ENCODE assay signal across 9 mouse cellular contexts in the genomic region with DNA sequence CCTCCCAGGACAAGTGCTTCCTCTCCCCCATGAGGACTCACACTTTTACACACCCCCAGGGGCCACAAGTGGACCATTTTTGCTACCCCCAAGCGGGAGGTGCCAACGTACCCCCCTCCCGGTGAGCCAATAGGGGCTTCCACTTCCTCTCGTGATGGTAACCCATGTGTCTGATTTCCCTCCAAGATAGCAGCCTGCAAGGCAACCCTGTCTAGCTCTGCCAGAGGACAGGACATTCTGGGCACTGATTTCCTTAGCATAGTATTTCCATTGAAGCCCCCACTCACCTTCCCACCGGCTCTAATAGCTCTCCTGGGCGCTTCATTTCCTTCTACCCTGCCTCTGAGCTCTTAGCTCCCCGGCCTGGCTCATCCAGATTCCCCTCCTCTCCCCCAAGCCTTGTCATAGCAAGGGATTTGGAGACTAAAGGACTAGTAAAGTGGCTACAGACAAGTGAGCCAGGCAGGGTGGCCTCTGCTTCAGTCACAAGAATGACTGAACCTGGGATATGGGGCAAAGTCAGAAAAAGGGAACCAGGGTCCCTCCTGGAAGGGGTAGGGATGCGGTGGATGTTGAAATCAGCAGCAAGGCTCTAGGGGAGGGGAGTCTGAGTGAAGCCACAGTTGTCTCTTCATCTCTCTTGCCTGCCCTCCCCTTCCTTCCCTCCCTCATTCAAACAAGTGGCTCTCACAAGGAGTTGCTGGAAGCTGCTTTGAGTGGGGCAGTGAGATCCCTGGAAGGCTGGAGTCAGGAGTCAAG. TPM values are rescaled to one million over a fixed set of nuclear protein-coding genes. Genes with fewer than 3 reads are reported as not detected.
DNase-seq lines count a peak whose midpoint lies in the region; ATAC-seq and TF ChIP-seq lines count a peak whose summit lies in the region.
"Had no signal": no experiment of that assay in that cellular context is flagged by ENCODE, and none has a peak within 500 bp of the region (broad histone marks: within the 10 kb centered on the region; RNA-seq: fewer than 3 reads in every experiment).

No protein-coding gene starts in this region.

- H3K27me3 ChIP-seq in lung, embryonic 15.5 days = peaks cover 96% of the 10 kb centered on the region
- peaks cover 58% of the 10 kb centered on the region for H3K27me3 ChIP-seq in lung, postnatal 0 days (replicated peaks; ENCODE audit: insufficient read depth, low read length)
- H3K27me3 ChIP-seq in hindbrain, embryonic 10.5 days (ENCODE audit: insufficient read depth, poor library complexity, severe bottlenecking) = peaks cover 99% of the 10 kb centered on the region
- H3K27me3 ChIP-seq in liver, embryonic 16.5 days (ENCODE audit: control insufficient read depth, insufficient read depth, low read depth, low read length) = peaks cover 85% of the 10 kb centered on the region
- peaks cover 64% of the 10 kb centered on the region for H3K27me3 ChIP-seq in stomach, embryonic 16.5 days (ENCODE audit: control insufficient read depth, insufficient read depth, low read length)

- 0 out of 2 replicates have a peak overlapping the region, but pooled peaks have one; percentile 52 for H3K4me2 ChIP-seq in lung, embryonic 15.5 days
- H3K4me2 ChIP-seq in lung, postnatal 0 days (replicated peaks; ENCODE audit: low read depth, low read length) = no peak overlapping the region
- H3K4me2 ChIP-seq in liver, embryonic 16.5 days (ENCODE audit: low read depth, low read length) = peak overlapping the region; percentile 57
- no peak overlapping the region for H3K4me2 ChIP-seq in stomach, embryonic 16.5 days (ENCODE audit: low read depth, low read length)

- no peak overlapping the region for H3K9ac ChIP-seq in lung, embryonic 15.5 days
- no peak overlapping the region for H3K9ac ChIP-seq in lung, postnatal 0 days (replicated peaks; ENCODE audit: low read depth)
- H3K9ac ChIP-seq in liver, embryonic 16.5 days (ENCODE audit: low read depth, low read length) = no peak overlapping the region; the same call in 1 of the 2 replicates
- H3K9ac ChIP-seq in stomach, embryonic 16.5 days (ENCODE audit: low read length) = 0 out of 2 replicates have a peak overlapping the region, but pooled peaks have one; percentile 54

- DNase-seq in lung, postnatal 0 days (ENCODE audit: low spot score) = no peak
- DNase-seq in hindbrain, embryonic 10.5 days (ENCODE audit: low spot score) = peak; percentile 30
- DNase-seq in kidney, adult 11 months = no peak

- WGBS in lung, embryonic 15.5 days = 5% methylated on average over 8 of the region's 8 CpGs
- WGBS in lung, postnatal 0 days = 16% methylated on average over 8 of the region's 8 CpGs
- WGBS in hindbrain, embryonic 10.5 days = 2% methylated on average over 8 of the region's 8 CpGs
- WGBS in liver, embryonic 16.5 days (ENCODE audit: insufficient replicate concordance) = 3% methylated on average over 8 of the region's 8 CpGs
- 16% methylated on average over 8 of the region's 8 CpGs for WGBS in stomach, embryonic 16.5 days

- no peak overlapping the region for H3K27ac ChIP-seq in lung, embryonic 15.5 days
- H3K27ac ChIP-seq in lung, postnatal 0 days (ENCODE audit: low read length) = no peak overlapping the region
- H3K27ac ChIP-seq in hindbrain, embryonic 10.5 days = peak overlapping the region; percentile 75
- no peak overlapping the region for H3K27ac ChIP-seq in liver, embryonic 16.5 days (ENCODE audit: low read length)
- no peak overlapping the region for H3K27ac ChIP-seq in stomach, embryonic 16.5 days (ENCODE audit: low read length)

- peaks cover 65% of the 10 kb centered on the region for H3K4me1 ChIP-seq in lung, embryonic 15.5 days
- peaks cover 9% of the 10 kb centered on the region; the same call in 1 of the 2 replicates for H3K4me1 ChIP-seq in lung, postnatal 0 days (ENCODE audit: insufficient read depth, low read depth, low read length)
- peaks cover 100% of the 10 kb centered on the region for H3K4me1 ChIP-seq in hindbrain, embryonic 10.5 days (replicated peaks)
- H3K4me1 ChIP-seq in liver, embryonic 16.5 days (ENCODE audit: control insufficient read depth, low read depth, low read length) = peaks cover 62% of the 10 kb centered on the region
- peaks cover 49% of the 10 kb centered on the region for H3K4me1 ChIP-seq in stomach, embryonic 16.5 days (ENCODE audit: control insufficient read depth, insufficient read depth, low read length)

- ATAC-seq in lung, embryonic 15.5 days (ENCODE audit: borderline replicate concordance, extremely low read depth, low FRiP score, low TSS enrichment) = no peak
- ATAC-seq in lung, postnatal 0 days = no peak
- ATAC-seq in liver, embryonic 16.5 days (ENCODE audit: low read depth) = no peak
- no peak for ATAC-seq in stomach, embryonic 16.5 days (ENCODE audit: insufficient read depth, low FRiP score)
- ATAC-seq in frontal cortex, adult (ENCODE audit: low TSS enrichment) = no peak
- ATAC-seq in cerebellum, adult (ENCODE audit: insufficient number of reproducible peaks, low FRiP score, low TSS enrichment) = no peak
- ATAC-seq: Patski had no signal

- H3K9me3 ChIP-seq in lung, embryonic 15.5 days = no peaks in the 10 kb centered on the region
- H3K9me3 ChIP-seq in lung, postnatal 0 days (ENCODE audit: low read length) = no peaks in the 10 kb centered on the region
- H3K9me3 ChIP-seq in hindbrain, embryonic 10.5 days = no peaks in the 10 kb centered on the region
- no peaks in the 10 kb centered on the region for H3K9me3 ChIP-seq in liver, embryonic 16.5 days (replicated peaks; ENCODE audit: control insufficient read depth, low read length)
- no peaks in the 10 kb centered on the region for H3K9me3 ChIP-seq in stomach, embryonic 16.5 days (replicated peaks; ENCODE audit: control insufficient read depth, low read length)

- H3K4me3 ChIP-seq in lung, embryonic 15.5 days = no peak overlapping the region
- no peak overlapping the region for H3K4me3 ChIP-seq in lung, postnatal 0 days (ENCODE audit: low read depth, low read length)
- H3K4me3 ChIP-seq in hindbrain, embryonic 10.5 days = peak overlapping the region; percentile 51; the same call in 1 of the 2 replicates
- H3K4me3 ChIP-seq in liver, embryonic 16.5 days (ENCODE audit: low read depth, low read length) = peak overlapping the region; percentile 35
- H3K4me3 ChIP-seq in stomach, embryonic 16.5 days (replicated peaks; ENCODE audit: low read length) = no peak overlapping the region

- no peak for TF ChIP-seq CTCF in lung, postnatal 0 days (IDR thresholded peaks at IDR 0.05)

- TF ChIP-seq EP300 in lung, postnatal 0 days (IDR thresholded peaks at IDR 0.05) = no peak

- no peaks in the 10 kb centered on the region for H3K36me3 ChIP-seq in lung, embryonic 15.5 days
- H3K36me3 ChIP-seq in lung, postnatal 0 days (ENCODE audit: insufficient read depth, low read length) = no peaks in the 10 kb centered on the region
- no peaks in the 10 kb centered on the region for H3K36me3 ChIP-seq in hindbrain, embryonic 10.5 days
- no peaks in the 10 kb centered on the region for H3K36me3 ChIP-seq in liver, embryonic 16.5 days (ENCODE audit: control insufficient read depth, insufficient read depth)
- H3K36me3 ChIP-seq in stomach, embryonic 16.5 days (ENCODE audit: control insufficient read depth, insufficient read depth, low read length) = no peaks in the 10 kb centered on the region

RNA-seq across cellular contexts. Expression of gene Asic4, which starts 0.7 kb away (rescaled TPM):
- 0.26 and 0.30 TPM in 2 replicates for polyA plus RNA-seq in lung, embryonic 15.5 days (2015; fragmentation: Nextera tagmentation; extraction: Ambion mirVana)
- not detected in 2 replicates for polyA plus RNA-seq in lung, postnatal 0 days (2015; fragmentation: Nextera tagmentation; extraction: Ambion mirVana)
- 3.8 and 9.3 TPM in 2 replicates for polyA plus RNA-seq in hindbrain, embryonic 10.5 days (2016; fragmentation: Nextera tagmentation; extraction: Ambion mirVana)
- polyA plus RNA-seq in liver, embryonic 16.5 days (2015; fragmentation: Nextera tagmentation; extraction: Ambion mirVana) = 0.06 TPM in 1 of 2 replicates, not detected in the other
- 1.3 and 1.4 TPM in 2 replicates for polyA plus RNA-seq in stomach, embryonic 16.5 days (2015; fragmentation: Nextera tagmentation; extraction: Ambion mirVana)

RNA-seq across cellular contexts. Expression of gene Gmppa, which starts 13.8 kb away (rescaled TPM):
- polyA plus RNA-seq in lung, embryonic 15.5 days (2015; fragmentation: Nextera tagmentation; extraction: Ambion mirVana) = 80.3 and 88.5 TPM in 2 replicates
- 58.4 and 58.9 TPM in 2 replicates for polyA plus RNA-seq in lung, postnatal 0 days (2015; fragmentation: Nextera tagmentation; extraction: Ambion mirVana)
- polyA plus RNA-seq in hindbrain, embryonic 10.5 days (2016; fragmentation: Nextera tagmentation; extraction: Ambion mirVana) = 62.3 and 91.2 TPM in 2 replicates
- polyA plus RNA-seq in liver, embryonic 16.5 days (2015; fragmentation: Nextera tagmentation; extraction: Ambion mirVana) = 32.5 and 35.7 TPM in 2 replicates
- 104 and 127 TPM in 2 replicates for polyA plus RNA-seq in stomach, embryonic 16.5 days (2015; fragmentation: Nextera tagmentation; extraction: Ambion mirVana)

RNA-seq across cellular contexts. Expression of gene Chpf, which starts 29.6 kb away (rescaled TPM):
- 29.5 and 31.1 TPM in 2 replicates for polyA plus RNA-seq in lung, embryonic 15.5 days (2015; fragmentation: Nextera tagmentation; extraction: Ambion mirVana)
- polyA plus RNA-seq in lung, postnatal 0 days (2015; fragmentation: Nextera tagmentation; extraction: Ambion mirVana) = 31.2 and 31.6 TPM in 2 replicates
- polyA plus RNA-seq in hindbrain, embryonic 10.5 days (2016; fragmentation: Nextera tagmentation; extraction: Ambion mirVana) = 25.1 and 29.8 TPM in 2 replicates
- polyA plus RNA-seq in liver, embryonic 16.5 days (2015; fragmentation: Nextera tagmentation; extraction: Ambion mirVana) = 2.6 and 3.1 TPM in 2 replicates
- 28.0 and 28.1 TPM in 2 replicates for polyA plus RNA-seq in stomach, embryonic 16.5 days (2015; fragmentation: Nextera tagmentation; extraction: Ambion mirVana)

RNA-seq across cellular contexts. Expression of gene Tmem198, which starts 29.8 kb away (rescaled TPM):
- polyA plus RNA-seq in lung, embryonic 15.5 days (2015; fragmentation: Nextera tagmentation; extraction: Ambion mirVana) = 0.65 and 0.82 TPM in 2 replicates
- 1.1 and 1.3 TPM in 2 replicates for polyA plus RNA-seq in lung, postnatal 0 days (2015; fragmentation: Nextera tagmentation; extraction: Ambion mirVana)
- polyA plus RNA-seq in hindbrain, embryonic 10.5 days (2016; fragmentation: Nextera tagmentation; extraction: Ambion mirVana) = 8.6 and 20.4 TPM in 2 replicates
- 0.06 and 0.07 TPM in 2 replicates for polyA plus RNA-seq in liver, embryonic 16.5 days (2015; fragmentation: Nextera tagmentation; extraction: Ambion mirVana)
- 1.6 and 2.1 TPM in 2 replicates for polyA plus RNA-seq in stomach, embryonic 16.5 days (2015; fragmentation: Nextera tagmentation; extraction: Ambion mirVana)

RNA-seq across cellular contexts. Expression of gene Obsl1, which starts 56.7 kb away (rescaled TPM):
- 74.0 and 77.9 TPM in 2 replicates for polyA plus RNA-seq in lung, embryonic 15.5 days (2015; fragmentation: Nextera tagmentation; extraction: Ambion mirVana)
- polyA plus RNA-seq in lung, postnatal 0 days (2015; fragmentation: Nextera tagmentation; extraction: Ambion mirVana) = 25.8 and 33.9 TPM in 2 replicates
- 37.9 and 44.2 TPM in 2 replicates for polyA plus RNA-seq in hindbrain, embryonic 10.5 days (2016; fragmentation: Nextera tagmentation; extraction: Ambion mirVana)
- polyA plus RNA-seq in liver, embryonic 16.5 days (2015; fragmentation: Nextera tagmentation; extraction: Ambion mirVana) = 4.0 and 6.3 TPM in 2 replicates
- polyA plus RNA-seq in stomach, embryonic 16.5 days (2015; fragmentation: Nextera tagmentation; extraction: Ambion mirVana) = 34.1 and 44.4 TPM in 2 replicates

Comparison
In these comparisons a context has a peak if more than half of its experiments do, and no peak if none do; other contexts are left out.
1. H3K4me2 ChIP-seq: peak in lung, embryonic 15.5 days (single experiment) and liver, embryonic 16.5 days (single experiment); none in lung, postnatal 0 days (single experiment) and stomach, embryonic 16.5 days (single experiment).
2. H3K4me3 ChIP-seq: peak in hindbrain, embryonic 10.5 days (single experiment) and liver, embryonic 16.5 days (single experiment); none in lung, embryonic 15.5 days (single experiment), lung, postnatal 0 days (single experiment) and stomach, embryonic 16.5 days (single experiment).